Mouse (Mus musculus) mouse trophoblast stem cell (cell line): Measurements from ENCODE around the gene B3gnt9.
"Not testable (repeated sequence)": the region's sequence is repeated elsewhere in the genome, so short reads cannot be mapped to it uniquely, and the experiment has no call there.

ENCODE experiments used
- in situ Hi-C, 2 experiments: fragments of 300-500 bp; cut with MseI, MboI; formaldehyde crosslinking; loops; 2 replicates in 1 of 2; 3 replicates in 1 of 2; pipeline ENCODE4 v1.15.1; 2025

The B3gnt9 gene

DNA sequence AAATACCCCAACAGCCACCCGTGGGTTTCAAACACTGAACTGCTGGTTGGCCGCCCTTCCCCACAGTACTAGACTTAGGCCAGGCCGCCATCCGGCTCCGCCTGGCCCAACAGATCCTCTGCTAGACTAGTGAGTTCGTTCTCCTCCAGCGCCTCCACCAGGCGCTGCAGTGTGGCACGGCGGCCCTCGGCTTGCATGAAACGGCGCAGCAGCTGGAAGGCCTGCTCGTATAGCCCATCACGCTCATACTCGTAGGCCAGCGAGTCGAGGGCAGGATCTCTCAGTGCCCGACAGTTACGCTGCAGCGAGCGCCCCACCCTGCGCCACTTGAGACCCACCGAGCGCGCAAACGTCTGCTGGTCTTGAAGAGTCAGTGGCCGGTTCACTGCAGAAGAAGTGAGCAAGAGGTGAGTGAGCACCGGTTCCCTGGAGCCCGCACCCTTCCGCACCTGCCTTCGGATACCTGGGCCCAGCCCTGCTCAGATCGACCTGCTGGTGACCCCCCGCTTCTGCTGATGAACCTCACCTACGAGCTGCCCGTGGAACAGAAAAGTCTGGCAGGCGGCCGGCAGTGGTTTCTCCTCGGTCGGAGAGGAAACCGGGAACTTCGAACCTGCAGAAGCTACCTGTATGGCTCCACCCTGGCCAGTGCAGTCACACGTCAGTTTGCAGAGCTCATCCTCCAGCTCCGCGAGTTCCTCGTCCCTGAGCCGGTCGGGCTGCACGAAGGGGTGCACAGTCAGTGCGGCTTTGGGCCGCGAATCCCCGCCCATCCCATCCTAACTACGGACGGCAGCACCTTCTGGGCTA is 4.2 kb upstream of the B3gnt9 start:
- in situ Hi-C loops: no loop called here

DNA sequence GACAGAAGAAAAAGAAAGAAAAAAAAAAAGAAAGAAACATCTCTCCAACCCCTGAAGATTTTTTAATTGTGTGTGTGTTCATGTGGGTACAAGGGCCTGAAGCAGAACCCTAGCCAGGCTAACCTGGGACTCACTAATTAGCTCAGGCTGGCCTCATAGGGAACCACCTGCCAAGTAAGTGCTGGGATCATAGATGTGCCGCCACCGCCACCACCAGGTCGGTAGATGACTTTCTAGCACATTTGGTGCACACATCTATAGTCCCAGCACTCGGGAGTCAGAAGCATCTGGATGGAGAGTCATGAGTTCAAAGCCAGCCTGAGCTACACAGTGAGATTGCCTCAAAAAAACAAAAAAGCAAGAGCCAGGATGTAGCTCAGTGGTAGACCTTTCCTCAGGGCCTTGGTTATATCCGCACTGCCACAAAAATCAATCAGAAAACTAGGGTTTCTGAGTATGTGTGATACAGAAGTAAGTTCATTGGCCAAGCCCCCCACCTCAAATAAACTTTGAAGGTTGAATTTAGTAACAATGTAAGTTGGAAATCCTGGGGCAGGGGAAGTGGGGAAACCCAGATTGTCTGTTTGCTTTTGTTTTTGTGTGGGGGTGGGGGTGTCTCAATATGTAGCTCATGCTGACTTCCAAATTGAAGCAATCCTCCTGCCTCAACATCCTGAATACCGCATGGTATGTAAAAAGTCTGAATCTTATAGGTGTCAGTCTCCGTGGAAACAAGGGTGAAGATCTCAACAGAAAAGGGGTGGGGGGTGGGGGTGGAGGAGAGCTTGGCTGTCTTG is 2.6 kb upstream of the B3gnt9 start:
- in situ Hi-C loops: no loop called here

DNA sequence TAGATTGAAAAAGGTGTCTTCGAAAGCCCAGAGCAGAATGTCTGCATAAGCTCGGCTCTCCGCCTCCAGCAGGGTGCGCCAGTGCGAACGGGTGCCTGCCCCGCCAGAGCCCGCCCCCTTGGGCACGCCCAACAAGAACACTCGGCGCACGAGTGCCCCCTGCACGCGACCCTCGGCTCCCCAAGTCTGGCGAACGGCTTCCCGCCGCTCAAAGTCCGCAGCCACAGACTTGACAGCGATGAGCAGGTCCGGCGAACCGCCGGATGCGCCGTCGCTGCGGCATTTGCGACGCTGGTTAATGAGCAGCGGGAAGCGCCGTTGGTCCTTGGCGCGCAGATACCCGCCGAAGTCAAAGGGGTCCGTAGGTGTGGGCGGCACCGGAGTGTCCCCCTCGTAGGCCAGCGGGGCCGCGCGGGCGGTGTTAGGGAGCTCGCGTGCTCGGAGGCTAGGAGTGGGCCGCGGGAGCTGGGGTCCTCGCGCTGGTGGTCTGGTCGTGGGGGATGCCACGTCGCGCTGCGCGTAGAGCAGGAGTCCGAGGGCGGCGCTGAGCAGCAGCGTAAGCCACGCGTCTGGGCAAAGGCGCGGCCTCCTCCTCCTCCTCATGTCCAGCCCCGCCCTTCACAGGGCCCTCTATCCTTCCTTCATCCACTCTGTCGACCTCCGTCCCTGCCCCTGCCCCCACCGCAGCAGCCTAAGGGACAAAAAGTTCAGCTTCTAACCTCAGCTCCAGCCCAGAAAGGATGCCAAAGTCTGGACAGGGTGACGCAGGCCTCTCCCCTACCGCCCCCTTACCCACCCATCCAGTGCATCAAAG is 594 bp downstream of the B3gnt9 start:
- in situ Hi-C loops: no loop called here

DNA sequence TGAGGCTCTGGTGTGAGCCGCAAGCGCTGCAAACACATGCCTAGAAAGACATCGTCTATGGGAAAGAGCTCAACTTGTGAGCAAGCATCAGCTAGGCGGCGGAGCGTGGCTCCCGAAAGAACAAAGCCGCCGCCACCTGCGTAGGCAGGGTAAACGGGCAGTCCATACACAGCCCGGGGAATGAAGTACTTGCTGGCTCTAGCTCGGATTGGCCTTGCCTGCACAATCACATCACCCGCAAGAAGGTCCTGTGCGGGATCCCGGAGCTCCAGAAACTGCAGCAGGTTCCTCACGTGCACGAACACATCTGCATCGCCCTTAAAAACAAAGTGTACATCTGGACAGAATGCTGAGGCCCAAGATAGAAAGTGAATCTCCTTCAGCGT is 1.2 kb downstream of the B3gnt9 start:
- in situ Hi-C loops: no loop called here

DNA sequence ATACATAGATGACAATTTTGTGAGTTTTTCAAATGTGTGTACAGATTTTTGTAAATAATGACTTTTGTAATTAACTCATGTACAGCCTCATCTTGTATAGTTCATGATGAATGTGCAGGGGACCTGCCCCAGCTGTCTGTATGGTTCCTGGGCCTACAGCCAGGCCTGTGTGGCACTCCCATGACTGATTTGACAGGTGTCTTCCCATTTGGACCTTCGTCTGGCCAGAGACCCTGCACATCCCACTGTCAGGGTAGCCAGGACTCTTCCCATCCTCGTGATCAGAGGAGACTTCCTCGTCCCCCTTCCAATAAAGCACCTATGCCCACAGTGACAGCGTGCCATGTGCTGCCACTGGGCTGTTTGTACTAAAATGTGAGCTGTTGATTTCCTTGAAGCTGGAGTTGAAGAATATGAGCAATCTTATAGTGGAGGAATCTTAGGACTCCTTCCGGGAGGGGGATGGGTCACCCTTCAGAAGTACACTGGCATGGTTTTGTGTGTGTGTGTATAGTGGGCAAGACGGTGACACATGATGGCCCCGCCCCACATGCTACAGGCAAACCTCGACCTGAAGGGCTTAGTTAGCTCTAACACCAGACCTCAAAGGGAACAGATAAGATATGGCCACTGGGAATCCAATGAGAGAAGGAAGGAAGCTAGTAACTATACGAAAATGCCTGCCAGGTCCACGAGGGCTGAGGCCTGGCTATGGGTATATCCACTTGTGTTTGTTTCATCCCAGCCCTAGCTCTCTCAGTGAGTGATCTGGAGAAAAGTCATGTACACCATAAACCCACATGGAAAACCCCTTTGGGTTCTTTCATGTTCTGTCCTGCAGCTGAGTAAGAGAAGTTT is 2.0 kb downstream of the B3gnt9 start:
- in situ Hi-C loops: no loop called here

DNA sequence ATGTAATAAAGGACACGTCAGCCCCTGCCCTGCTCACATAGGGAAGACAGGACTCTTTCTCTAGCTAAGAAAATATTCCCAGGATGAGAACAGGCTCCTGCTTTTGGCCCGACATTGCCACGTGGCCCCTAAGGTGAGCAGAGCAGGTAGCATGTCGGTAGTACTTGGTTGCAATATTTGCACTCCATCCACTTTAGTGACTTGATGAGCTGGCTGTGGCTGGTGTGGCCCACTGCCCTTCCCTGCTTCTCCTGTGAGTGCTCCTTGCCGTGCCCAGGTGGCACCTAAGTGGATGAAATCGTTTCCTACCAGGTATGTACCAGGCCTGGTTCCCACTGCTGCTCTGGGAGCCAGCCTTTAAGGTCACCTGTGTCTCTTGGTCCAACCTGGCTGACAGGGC is 3.0 kb downstream of the B3gnt9 start:
- in situ Hi-C loops: no loop called here

DNA sequence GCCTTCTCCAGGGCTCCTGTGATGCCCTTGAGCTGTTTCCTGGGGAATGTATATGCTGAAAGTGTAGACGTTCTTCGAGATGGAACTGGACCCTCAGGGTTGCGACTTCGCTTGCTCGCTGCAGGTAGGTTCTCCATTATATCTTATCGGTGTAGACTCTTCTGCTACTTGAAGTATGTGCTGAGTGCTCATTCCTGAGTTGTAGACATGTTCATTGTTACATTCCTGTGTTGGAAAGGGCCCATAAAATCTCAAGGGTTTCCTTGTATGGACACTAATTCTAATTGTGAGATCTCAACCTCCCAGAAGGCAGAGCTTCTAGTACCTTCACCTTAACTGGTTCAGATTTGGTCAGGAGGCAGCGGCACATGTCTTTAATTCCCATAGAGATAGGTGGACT is 13.9 kb downstream of the B3gnt9 start:
- in situ Hi-C loops: no loop called here

DNA sequence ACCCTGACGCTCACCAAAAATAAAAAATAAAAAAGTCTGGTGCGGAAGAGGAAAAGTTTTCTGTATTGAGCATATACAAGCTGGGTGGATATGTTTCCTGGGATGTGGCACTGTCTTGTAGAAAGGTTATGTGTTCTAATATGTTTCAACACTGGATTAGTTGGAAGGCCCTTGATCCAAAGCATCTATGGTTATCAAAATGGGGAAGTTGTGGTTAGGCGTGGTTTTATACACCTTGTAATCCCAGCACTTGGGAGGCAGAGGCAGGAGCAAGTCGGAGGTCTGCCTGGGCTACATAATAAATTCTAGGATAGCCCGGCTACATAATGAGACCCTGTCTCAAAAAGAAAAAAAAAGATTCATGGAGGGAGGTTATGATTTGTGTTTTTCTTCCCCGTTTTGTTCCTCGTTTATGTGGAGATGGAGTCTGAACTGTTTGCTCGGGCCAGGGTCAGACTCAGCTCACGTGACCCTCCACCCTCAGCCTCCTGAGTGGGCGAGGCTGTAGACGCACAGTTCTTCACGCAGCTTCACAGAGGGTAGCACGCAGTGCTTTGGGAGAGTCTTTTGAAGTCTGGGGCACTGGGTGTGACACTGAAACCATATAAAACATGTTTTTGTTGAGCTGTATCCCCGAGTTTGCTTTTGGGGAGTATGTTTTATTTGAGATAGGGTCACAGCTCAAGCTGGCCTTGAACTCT is 17.4 kb downstream of the B3gnt9 start:
- in situ Hi-C loops: no loop called here

DNA sequence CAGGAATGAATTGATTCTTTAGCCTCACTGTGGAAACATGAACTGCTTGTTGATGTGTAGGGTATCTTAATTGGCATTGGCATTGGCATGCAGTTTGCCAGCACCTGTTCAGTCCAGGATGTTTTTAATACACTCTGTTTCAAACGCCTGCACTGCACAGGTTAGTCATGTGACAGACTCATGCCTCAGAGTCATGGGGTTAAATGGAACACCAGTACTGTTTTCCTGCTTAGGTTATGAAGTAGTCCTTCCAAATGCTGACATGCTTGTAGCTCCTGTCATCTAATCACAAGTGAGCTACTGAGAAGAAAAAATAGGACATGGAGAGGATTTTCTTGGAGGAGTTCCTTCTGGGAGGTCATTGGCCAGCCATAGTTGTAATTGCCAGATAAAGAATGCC is 19.7 kb downstream of the B3gnt9 start:
- in situ Hi-C loops: no loop called here

DNA sequence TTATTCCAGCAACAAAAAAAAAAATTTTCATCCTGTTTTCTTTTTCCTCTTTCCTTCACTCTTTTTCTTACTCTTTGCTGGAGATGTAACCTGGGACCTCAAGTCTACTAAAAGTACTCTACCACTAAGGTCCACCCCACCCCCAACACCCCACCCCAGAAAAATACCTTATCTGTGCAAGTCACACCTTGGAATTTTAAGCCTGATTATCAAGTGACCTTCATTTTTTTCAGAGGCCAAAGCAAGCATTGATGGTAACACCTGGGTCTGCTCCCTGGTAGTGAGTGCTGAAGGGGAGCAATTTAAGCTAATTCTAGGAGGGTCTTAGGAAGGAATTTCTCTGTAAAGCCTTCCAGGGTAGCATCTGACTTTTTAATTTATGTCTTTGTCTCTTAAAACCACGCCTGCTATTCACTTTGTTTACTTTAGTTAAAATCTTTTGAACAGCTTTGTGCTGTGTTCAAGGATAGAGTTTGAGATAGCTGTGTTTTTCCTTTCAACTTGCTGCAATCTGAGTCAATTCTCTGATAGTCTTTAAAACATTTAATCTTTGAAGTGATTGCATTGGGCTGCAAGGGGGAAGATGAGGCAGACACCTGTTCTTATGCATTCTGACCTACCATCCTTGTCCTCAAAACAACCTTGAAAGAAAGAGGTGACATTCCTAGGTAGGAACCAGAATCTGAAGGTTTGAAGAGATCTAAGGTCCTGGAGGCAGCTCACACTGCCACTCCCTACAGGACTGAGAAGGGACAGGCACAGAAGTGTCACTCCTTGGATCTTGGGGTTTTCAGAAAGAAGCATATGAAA is 21.6 kb downstream of the B3gnt9 start:
- in situ Hi-C loops: no loop called here

DNA sequence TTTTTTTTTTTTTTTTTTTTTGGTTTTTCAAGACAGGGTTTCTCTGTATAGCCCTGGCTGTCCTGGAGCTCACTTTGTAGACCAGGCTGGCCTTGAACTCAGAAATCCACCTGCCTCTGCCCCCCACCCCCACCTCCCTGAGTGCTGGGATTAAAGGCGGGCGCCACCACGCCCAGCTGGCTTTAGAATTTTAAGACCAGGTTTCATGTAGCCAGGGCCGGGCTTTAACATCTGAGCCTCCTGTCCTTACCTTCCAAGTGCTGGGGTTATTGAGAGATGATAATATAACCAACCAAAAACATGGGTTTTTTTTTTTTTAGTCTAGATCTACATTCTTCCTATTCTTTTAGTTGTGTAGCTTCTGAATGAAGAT is 22.6 kb downstream of the B3gnt9 start:
- in situ Hi-C loops: not testable (repeated sequence)

DNA sequence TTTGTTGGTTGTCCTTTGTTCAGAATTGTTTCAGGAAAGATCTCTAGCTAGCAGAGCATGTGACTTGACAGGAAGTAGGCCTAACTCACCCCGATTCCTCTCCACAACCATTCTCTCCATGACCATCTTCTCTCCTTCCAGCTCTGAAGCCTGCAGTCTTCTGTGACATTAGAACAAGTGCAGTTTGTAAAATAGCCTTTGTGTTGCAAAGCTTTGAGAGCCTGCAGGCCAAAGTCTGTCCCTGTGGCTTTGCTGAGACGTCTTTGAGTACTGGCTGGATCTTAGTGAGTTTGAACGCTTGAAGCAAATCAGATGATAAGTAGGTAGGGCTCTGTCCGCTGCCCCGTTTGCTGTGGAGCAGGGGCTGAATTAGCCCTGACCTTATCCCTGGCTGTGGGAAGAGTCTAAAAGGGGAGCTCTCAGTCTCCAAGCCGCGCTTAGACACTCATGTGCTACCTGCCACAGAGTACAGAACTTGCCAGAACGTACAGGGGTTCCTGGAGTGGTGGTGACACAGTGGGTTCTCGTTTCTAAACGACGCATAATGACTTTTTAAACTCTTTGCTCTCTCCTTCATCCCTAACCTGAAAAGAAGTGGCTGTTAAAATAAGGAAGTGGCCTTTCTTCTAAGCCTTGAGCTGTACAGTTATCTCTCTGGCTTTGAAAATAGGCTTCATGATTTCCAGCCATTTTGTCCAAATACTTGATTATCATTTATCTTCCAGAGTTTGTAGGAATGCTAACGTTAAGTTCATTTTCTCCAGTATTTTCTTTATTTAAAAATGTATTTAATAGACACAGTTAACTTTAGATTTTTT is 23.2 kb downstream of the B3gnt9 start:
- in situ Hi-C loops: no loop called here

DNA sequence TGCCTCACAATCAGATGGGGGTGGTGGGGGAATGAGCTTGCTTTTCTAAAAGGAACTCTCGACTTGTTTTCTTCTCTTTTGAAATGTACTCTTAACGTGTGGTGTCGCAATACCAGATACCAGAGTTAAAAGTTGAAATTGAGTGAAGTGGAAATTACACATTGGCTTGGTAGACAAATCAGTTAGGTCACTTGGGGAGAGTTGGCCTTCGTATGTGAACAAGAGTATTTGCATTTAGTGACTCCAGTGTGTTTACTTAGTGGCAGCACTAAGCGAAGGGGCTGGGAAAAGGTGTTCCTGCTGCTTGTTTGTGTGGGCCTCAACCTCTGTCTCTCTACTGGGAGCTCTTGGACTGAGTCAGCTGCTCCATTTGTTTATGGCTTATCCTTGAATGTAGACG is 29.0 kb downstream of the B3gnt9 start:
- in situ Hi-C loops: loop anchor here in 1 of 2 experiments (10.0 kb wide), 1 partner anchor 101 kb away; no protein-coding TSS in a partner anchor

DNA sequence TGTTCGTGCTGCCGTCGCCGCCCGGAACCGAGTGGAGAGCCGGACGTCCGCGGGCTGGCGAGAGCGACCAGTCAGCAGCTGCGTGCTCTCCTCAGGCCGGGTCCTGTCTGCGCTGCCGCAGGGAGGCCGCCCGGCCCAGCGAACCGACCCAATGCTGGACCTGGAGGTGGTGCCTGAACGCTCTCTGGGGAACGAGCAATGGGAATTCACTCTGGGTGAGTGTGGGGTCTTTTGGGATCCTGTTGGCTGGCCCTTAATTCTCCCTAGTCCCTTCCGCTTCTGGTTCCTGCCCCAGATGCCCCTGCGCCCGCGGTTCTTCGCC is 29.7 kb downstream of the B3gnt9 start:
- in situ Hi-C loops: loop anchor here in 1 of 2 experiments (10.0 kb wide), 1 partner anchor 100 kb away; no protein-coding TSS in a partner anchor

DNA sequence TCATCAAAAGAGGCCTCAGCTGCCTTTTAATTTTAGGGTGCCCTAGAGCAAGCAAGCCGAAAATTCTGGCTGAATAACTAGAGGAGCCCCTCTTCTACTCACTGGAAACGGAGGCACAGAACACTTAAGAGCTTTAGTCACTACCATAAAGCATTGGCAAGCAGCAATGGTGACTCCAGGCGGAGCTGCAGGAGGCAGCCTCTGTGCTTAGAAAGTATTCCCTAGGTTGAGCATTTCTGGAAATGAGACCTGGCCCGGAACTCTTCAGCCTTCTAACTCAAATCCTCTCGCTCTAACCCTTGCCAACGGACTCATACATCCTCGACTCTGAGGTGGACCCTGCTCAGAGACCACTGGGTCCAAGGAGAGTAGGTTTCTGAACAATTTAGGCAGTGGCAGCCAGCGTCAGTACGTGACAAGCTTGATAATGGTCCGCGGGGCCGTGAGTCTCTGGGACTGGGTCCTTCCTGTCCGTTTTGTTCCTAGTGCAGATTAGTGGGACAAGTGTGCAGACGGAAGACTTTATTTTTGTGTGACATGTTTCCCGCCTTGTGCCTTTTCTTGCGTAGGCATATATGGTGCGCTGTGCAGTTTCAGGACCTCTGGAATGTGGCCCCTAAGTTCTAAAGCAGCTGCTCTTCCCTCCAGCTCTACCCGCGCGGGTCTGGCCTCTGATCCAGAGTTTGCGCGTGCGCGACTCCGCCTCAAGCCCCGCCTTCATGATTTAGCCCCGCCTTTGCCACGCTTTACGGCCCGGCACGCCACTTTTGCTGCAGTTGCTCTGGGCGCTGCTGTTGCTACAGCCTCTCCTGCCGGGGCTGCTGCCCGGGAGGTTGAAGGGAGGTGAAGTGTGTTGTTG is 30.3 kb downstream of the B3gnt9 start, which contains the start of gene D230025D16Rik:
TSS of gene D230025D16Rik (plus strand) at position 733 of the 859 bp plus-strand sequence.
- in situ Hi-C loops: loop anchor here in 1 of 2 experiments (10.0 kb wide), 1 partner anchor 100 kb away; no protein-coding TSS in a partner anchor

DNA sequence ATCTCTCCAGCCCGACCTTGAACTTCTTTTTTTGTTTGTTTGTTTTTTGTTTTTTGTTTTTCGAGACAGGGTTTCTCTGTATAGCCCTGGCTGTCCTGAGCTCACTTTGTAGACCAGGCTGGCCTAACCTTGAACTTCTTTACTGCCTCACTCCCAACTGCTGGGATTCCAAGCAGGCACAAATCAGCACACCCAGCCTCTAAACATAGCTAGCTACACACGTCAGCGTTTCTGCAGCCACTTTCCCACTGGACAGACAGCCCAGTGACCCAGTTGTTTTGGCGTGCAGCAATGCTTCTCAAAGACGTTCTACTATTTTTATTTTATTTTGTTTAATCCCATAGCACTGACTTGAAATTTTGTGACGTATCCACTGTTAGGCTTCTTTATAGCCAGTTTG is 31.1 kb downstream of the B3gnt9 start:
- in situ Hi-C loops: loop anchor here in 1 of 2 experiments (10.0 kb wide), 1 partner anchor 99 kb away; no protein-coding TSS in a partner anchor

DNA sequence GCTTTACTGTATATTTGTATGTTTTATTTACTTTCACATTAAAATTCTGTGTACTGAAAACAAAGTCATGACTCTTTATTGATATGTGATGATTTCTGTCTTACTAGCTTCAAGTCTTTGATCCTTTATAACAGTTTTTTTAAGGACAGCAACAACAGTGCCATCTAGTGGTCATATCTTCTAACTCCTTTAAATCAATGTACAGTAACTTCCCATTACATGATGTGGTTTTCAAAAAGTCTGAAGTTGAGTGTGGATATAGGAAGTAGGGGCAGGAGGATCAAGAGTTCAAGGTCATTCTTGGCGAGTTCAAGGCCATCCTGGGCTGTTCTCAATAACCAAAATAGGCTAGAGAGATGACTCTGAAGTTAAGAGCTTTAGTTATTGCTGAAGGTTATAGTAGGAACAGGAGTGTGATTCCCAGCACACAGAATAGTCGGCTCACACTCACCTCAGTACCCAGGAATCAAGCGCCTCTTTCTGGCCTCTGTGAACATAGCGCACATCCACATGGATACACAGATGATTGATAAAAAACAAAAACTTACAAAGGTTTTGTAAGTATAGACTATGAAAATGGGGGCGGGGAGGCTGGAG is 36.9 kb downstream of the B3gnt9 start:
- in situ Hi-C loops: no loop called here
